Mouse (Mus musculus) hindbrain, postnatal 0 days (tissue): Measurements from ENCODE around the gene Gm16253. TPM values are rescaled to one million over a fixed set of nuclear protein-coding genes. Genes with fewer than 3 reads are reported as not detected.

Experiments
- ATAC-seq: fragments of 200-750 bp; cut with Nextera tagmentation; 2 replicates; pipeline ENCODE4 v1.8.0; 2017; ENCODE audit warnings: mild to moderate bottlenecking, moderate TSS enrichment, moderate library complexity
- DNase-seq: peaks from one replicate; pipeline ENCODE4 v3.0.0-alpha.2; 2015; ENCODE audit warnings: low spot score
- H3K27ac ChIP-seq: fragments of 300-500 bp; sonication (generic); 2 replicates; pipeline ENCODE4 v1.5.1; 2014; ENCODE audit warnings: mild to moderate bottlenecking
- H3K27me3 ChIP-seq: fragments of 300-500 bp; sonication (generic); 2 replicates; pipeline ENCODE4 v1.6.1; 2014; ENCODE audit warnings: low read length, mixed read lengths; ENCODE audit not compliant: insufficient read depth
- H3K36me3 ChIP-seq: fragments of 300-500 bp; sonication (generic); 2 replicates; pipeline ENCODE4 v1.6.1; 2014; ENCODE audit warnings: low read length, mixed read lengths; ENCODE audit not compliant: insufficient read depth
- H3K4me1 ChIP-seq: fragments of 300-500 bp; sonication (generic); 2 replicates; pipeline ENCODE4 v1.6.1; 2014; ENCODE audit warnings: antibody characterized with exemption, low read length, mixed read lengths; ENCODE audit not compliant: insufficient read depth
- H3K4me2 ChIP-seq: fragments of 300-500 bp; sonication (generic); 2 replicates; pipeline ENCODE4 v1.6.1; 2014; ENCODE audit warnings: low read depth, mild to moderate bottlenecking, low read length, moderate library complexity, mixed read lengths
- H3K4me3 ChIP-seq: fragments of 300-500 bp; sonication (generic); 2 replicates; pipeline ENCODE4 v1.5.1; 2014; ENCODE audit warnings: low read length
- H3K9ac ChIP-seq: fragments of 300-500 bp; sonication (generic); replicated peaks from 2 replicates; pipeline ENCODE4 v1.6.1; 2014; ENCODE audit warnings: mild to moderate bottlenecking, low read length, moderate library complexity, mixed read lengths
- H3K9me3 ChIP-seq: fragments of 300-500 bp; sonication (generic); 2 replicates; pipeline ENCODE4 v1.6.1; 2016; ENCODE audit warnings: low read length, mixed read lengths
- CTCF ChIP-seq: IDR thresholded peaks from 2 replicates; pipeline ENCODE4 v1.5.1; 2016; ENCODE audit warnings: antibody characterized with exemption, control low read depth, low read depth
- whole genome bisulfite sequencing: fragments of 180-500 bp; shearing (Covaris S2); extraction: QIAGEN DNeasy Blood & Tissue Kit; methylation state at CpG from one replicate; pipeline ENCODE4 v1.1.7; 2014; 5-methylcytosine and 5-hydroxymethylcytosine counted together
- polyA plus RNA-seq: library from polyadenylated mRNA; unstranded; fragments of >200 nt; fragmentation: Nextera tagmentation; extraction: Ambion mirVana; gene quantifications from 2 replicates; pipeline ENCODE4 v1.2.1, GENCODE M21; 2015
- total RNA-seq: library from RNA; depleted of rRNA; stranded (reverse); fragments of >200 nt; gene quantifications from 2 replicates; pipeline ENCODE4 v1.2.3, GENCODE M21; 2014

The Gm16253 gene
- total and polyA plus RNA-seq, 2 experiments from 2014 or later: 0.96 TPM; not detected in 1

DNA sequence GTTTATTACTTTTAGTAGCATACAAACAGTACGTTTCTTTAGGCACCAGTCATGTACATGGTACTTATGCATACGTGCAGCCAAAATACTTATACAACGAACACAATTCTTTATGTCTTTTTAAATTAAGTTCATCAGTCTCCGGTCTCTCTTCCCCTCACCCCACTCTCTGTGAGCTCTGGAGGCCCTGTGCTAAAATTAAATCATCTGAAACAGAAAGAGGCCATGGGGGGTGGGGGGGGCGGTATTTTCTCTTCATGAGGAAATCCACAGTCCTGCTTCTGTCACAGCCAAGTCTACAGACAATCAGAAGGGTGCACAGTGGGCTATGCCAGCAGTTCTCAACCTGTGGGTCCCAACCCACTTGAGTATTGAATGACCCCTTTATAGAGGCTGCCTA lies 27.4 kb upstream of the Gm16253 start:
- no peaks in the 10 kb centered on the region for H3K27me3 ChIP-seq
- H3K4me1 ChIP-seq: no peaks in the 10 kb centered on the region
- 79% methylated on average over 5 of the region's 5 CpGs for WGBS
- ATAC-seq (no peak), DNase-seq (no peak)
- no peak overlapping the region for H3K27ac ChIP-seq
- H3K4me3 ChIP-seq: no peak overlapping the region
- H3K9ac ChIP-seq: no peak overlapping the region
- H3K9me3 ChIP-seq: no peaks in the 10 kb centered on the region
- no peaks in the 10 kb centered on the region for H3K36me3 ChIP-seq
- TF ChIP-seq CTCF: no peak
- H3K4me2 ChIP-seq: no peak overlapping the region

DNA sequence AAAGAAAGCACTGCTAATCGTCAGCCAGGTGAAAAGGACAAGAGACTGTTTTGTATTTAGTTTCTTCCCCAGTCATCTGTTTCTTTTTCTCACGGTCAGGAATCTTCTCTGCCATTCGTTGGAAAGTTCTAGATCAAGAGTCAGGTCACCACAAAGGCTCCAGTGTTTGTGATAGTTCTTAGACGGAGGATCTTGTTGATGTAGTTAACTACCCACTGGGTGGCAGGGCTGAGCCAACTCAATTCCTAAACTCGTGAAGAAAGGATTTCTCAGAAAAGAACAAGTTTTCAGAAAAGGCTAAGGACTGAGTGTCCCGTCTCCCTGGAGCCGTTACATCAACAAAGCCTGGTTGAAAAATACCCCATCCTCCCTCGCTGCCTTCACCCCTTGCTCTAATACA lies 25.6 kb upstream of the Gm16253 start:
- H3K27me3 ChIP-seq: no peaks in the 10 kb centered on the region
- H3K9me3 ChIP-seq: no peaks in the 10 kb centered on the region
- ATAC-seq (0 out of 2 replicates have a peak, but pooled peaks have one; percentile 13), DNase-seq (peak; percentile 83)
- TF ChIP-seq CTCF: peak; percentile 66
- peaks cover 8% of the 10 kb centered on the region for H3K4me1 ChIP-seq
- no peak overlapping the region for H3K4me2 ChIP-seq
- no peaks in the 10 kb centered on the region for H3K36me3 ChIP-seq
- no peak overlapping the region for H3K27ac ChIP-seq
- no peak overlapping the region for H3K9ac ChIP-seq
- WGBS: 17% methylated on average over 8 of the region's 8 CpGs
- no peak overlapping the region for H3K4me3 ChIP-seq

DNA sequence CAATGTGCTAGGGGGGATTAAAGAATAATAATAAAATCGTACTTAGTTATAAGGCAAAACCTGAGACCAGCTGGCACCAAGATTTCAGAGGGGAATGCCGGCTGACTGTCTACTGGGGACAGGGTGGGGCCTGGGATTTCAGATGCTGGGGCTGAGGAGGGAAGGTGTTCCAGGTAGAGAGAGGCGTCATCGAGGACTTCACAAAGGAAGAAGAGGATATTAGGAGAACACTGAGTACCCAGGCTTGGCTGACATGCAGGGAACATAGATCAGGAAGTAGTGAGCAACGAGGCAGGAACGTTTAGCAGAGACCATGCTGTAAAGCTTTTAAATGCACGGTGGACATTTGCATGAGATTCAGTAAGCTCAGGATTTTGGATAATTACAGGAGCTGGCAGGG lies 24.9 kb upstream of the Gm16253 start:
- H3K4me1 ChIP-seq: peaks cover 11% of the 10 kb centered on the region
- H3K9me3 ChIP-seq: no peaks in the 10 kb centered on the region
- ATAC-seq: no peak
- H3K36me3 ChIP-seq: no peaks in the 10 kb centered on the region
- no peak overlapping the region for H3K4me2 ChIP-seq
- 71% methylated on average over 7 of the region's 7 CpGs for WGBS
- no peak for DNase-seq
- no peaks in the 10 kb centered on the region for H3K27me3 ChIP-seq
- H3K4me3 ChIP-seq: no peak overlapping the region
- peak overlapping the region; percentile 37; the same call in 1 of the 2 replicates for H3K27ac ChIP-seq
- no peak for TF ChIP-seq CTCF
- no peak overlapping the region for H3K9ac ChIP-seq

DNA sequence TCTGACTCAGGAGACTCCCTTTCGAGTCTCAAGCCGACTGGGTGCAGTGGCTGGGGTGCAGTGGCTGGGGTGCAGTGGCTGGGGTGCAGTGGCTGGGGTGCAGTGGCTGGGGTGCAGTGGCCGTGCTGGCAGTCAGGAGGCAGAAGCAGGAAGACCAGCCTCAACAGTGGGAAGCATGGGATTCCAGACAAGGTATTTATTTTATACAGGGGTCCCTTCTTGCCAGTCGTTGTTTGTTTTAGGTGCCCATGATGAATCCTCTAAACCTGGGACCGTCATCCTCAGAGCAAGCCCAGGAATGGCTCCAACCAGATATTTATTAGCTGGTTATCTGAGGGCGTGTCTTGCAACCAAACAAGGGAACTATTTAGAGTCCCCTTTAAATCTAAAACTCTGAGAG lies 23.2 kb upstream of the Gm16253 start:
- Histone ChIP-seq H3K4me2 (no peak overlapping the region), H3K9ac (no peak overlapping the region), H3K36me3 (no peaks in the 10 kb centered on the region), H3K27ac (no peak overlapping the region), H3K4me1 (peaks cover 14% of the 10 kb centered on the region), H3K27me3 (no peaks in the 10 kb centered on the region), H3K9me3 (no peaks in the 10 kb centered on the region), H3K4me3 (no peak overlapping the region)
- ATAC-seq (no peak), DNase-seq (no peak)
- no peak for TF ChIP-seq CTCF
- WGBS: 85% methylated on average over 6 of the region's 6 CpGs

DNA sequence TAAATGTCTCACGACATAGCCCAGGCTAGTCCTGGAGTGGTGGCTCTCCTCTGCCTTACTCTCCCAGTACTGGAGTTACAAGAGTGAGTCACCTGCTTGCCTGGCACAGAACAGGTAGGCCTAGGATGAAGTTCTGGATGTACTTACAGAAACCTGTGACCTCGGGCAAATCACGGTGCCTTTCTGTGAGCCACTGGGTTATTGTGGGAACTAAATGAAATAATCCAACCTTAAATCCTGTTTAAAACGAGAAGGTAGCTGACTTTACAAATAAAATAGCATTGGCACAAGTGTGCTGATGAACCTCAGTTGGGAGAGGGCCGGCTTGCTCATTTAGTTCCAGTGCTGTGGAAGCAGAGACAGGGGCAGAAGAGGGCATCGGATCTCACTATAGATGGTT lies 22.5 kb upstream of the Gm16253 start:
- H3K4me3 ChIP-seq: no peak overlapping the region
- H3K27me3 ChIP-seq: no peaks in the 10 kb centered on the region
- peaks cover 14% of the 10 kb centered on the region for H3K4me1 ChIP-seq
- no peak overlapping the region for H3K9ac ChIP-seq
- H3K36me3 ChIP-seq: no peaks in the 10 kb centered on the region
- no peak for TF ChIP-seq CTCF
- no peak overlapping the region for H3K4me2 ChIP-seq
- H3K27ac ChIP-seq: peak overlapping the region; percentile 74; the same call in 1 of the 2 replicates
- DNase-seq (no peak), ATAC-seq (no peak)
- H3K9me3 ChIP-seq: no peaks in the 10 kb centered on the region
- WGBS: 76% methylated on average over 6 of the region's 6 CpGs

DNA sequence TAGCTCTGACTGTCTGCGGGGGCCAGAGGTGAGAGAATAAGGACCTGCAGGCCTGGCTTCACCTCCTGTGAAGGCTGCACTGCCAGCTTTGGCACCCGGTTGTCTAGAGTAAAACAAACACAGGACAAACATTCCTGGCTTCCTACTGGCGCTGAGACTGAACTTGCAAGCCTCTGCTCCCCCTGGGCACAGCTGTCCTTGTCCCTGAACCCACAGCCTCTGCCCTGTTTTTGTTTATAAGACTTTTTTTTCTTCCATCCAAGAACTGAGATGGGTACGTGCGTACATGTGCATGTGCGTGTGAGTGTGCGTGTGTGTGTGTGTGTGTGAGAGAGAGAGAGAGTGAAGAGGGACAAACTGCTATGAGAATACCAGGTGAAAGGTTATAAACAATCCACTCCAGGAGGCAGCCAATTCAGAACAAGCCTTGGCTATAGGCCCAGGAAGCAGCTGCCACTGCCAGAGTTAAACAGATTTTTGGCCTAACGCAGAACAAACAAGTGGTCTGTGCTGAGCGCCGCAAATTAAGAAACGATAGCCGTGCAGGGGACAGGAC lies 21.7 kb upstream of the Gm16253 start:
- 0 out of 2 replicates have a peak, but pooled peaks cover 2% of the 10 kb centered on the region for H3K36me3 ChIP-seq
- peak overlapping the region; percentile 74 for H3K27ac ChIP-seq
- 20% methylated on average over 12 of the region's 12 CpGs for whole genome bisulfite sequencing
- DNase-seq (peak; percentile 85), ATAC-seq (peak; percentile 55)
- no peak overlapping the region for H3K4me3 ChIP-seq
- H3K4me2 ChIP-seq: no peak overlapping the region
- no peaks in the 10 kb centered on the region for H3K27me3 ChIP-seq
- H3K4me1 ChIP-seq: peaks cover 19% of the 10 kb centered on the region
- no peak overlapping the region for H3K9ac ChIP-seq
- H3K9me3 ChIP-seq: no peaks in the 10 kb centered on the region
- no peak for TF ChIP-seq CTCF

DNA sequence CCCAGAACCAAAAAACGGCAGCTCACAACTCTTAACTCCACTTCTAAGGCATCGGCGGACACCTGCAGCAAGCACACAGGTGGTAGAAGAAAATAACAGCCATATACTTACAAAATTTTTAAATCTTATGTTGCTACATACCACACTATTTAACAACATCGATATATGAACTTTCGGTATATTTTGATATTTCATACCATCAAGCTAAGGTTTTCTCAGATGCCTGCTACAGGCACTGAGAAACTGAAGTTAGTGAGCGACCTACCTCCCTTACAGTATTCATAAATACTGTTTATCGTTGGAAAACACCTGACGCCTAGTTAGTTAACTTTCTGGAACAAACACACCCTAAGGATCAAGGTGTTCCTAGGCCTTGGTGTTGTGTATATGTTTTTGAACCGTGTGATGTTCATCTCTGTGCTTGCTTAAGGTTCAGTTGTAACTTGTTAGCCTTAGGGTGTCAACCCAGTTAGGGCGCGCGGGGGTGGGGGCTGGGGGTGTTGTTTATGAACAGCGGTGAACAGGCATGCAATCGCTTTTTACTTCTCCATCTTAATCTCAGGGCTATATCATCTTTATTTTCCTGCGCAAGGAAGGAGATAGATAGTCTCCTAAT lies 20.7 kb upstream of the Gm16253 start:
- Histone ChIP-seq H3K9ac (no peak overlapping the region), H3K4me2 (peak overlapping the region; percentile 85), H3K36me3 (peaks cover 11% of the 10 kb centered on the region; the same call in 1 of the 2 replicates), H3K27me3 (no peaks in the 10 kb centered on the region), H3K27ac (peak overlapping the region; percentile 74), H3K9me3 (no peaks in the 10 kb centered on the region), H3K4me1 (peaks cover 21% of the 10 kb centered on the region), H3K4me3 (no peak overlapping the region)
- no peak for ATAC-seq
- WGBS: 85% methylated on average over 15 of the region's 15 CpGs
- no peak for DNase-seq
- TF ChIP-seq CTCF: no peak
